ENCODE assay signal across 9 mouse cellular contexts in the genomic region with DNA sequence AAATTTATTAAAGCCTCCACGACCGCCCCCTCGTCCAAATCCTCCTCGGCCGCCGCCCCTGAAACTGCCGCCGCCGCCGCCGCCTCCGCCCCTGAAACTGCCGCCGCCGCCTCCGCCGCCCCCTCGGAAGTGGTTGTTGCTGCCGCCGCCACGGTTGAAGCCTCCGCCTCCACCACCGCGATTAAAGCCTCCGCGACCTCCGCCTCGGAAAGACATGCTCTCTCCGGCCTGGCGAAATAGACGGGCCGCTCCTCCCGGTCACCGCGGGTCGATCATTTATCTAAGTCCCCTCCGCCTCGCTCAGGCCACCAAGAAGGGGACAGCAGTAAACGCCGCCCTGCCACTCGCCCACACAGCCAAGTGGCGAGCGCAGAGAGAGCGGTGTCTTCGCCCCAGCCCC. TPM values are rescaled to one million over a fixed set of nuclear protein-coding genes. Genes with fewer than 3 reads are reported as not detected.
DNase-seq lines count a peak whose midpoint lies in the region; ATAC-seq and TF ChIP-seq lines count a peak whose summit lies in the region.
"Had no signal": no experiment of that assay in that cellular context is flagged by ENCODE, and none has a peak within 500 bp of the region (broad histone marks: within the 10 kb centered on the region; RNA-seq: fewer than 3 reads in every experiment).

No protein-coding gene starts in this region.

- WGBS in heart, embryonic 13.5 days: under 1% methylated on average over 45 of the region's 45 CpGs
- 1% methylated on average over 41 of the region's 45 CpGs for WGBS in forebrain, embryonic 11.5 days
- 2% methylated on average over 35 of the region's 45 CpGs for WGBS in kidney, postnatal 0 days

- ATAC-seq in heart, embryonic 13.5 days (ENCODE audit: extremely low read depth, insufficient number of reproducible peaks, low FRiP score, low TSS enrichment): 0 out of 2 replicates have a peak, but pooled peaks have one; percentile 5
- no peak for ATAC-seq in forebrain, embryonic 11.5 days (replicated peaks; ENCODE audit: low FRiP score)
- ATAC-seq in kidney, postnatal 0 days (replicated peaks; ENCODE audit: low FRiP score, low read depth): no peak; the same call in 1 of the 2 replicates
- ATAC-seq in megakaryocyte progenitor cell, adult 5-6 weeks (replicated peaks; ENCODE audit: poor library complexity): peak; percentile 33

- TF ChIP-seq EP300 in ES-Bruce4 (IDR thresholded peaks at IDR 0.05; ENCODE audit: insufficient read depth, low read depth, low read length): no peak

- peak overlapping the region; percentile 86 for H3K27ac ChIP-seq in heart, embryonic 13.5 days (replicated peaks)
- no peak overlapping the region for H3K27ac ChIP-seq in ES-Bruce4 (ENCODE audit: insufficient read depth, low read length)
- H3K27ac ChIP-seq in forebrain, embryonic 11.5 days (ENCODE audit: low read depth, low read length): peak overlapping the region; percentile 81
- H3K27ac ChIP-seq in kidney, postnatal 0 days: peak overlapping the region; percentile 91

- H3K9me3 ChIP-seq in heart, embryonic 13.5 days: no peaks in the 10 kb centered on the region
- no peaks in the 10 kb centered on the region for H3K9me3 ChIP-seq in ES-Bruce4 (replicated peaks; ENCODE audit: control insufficient read depth, insufficient read depth, low read length, poor library complexity, severe bottlenecking)
- H3K9me3 ChIP-seq in forebrain, embryonic 11.5 days (ENCODE audit: control insufficient read depth, low read length): no peaks in the 10 kb centered on the region
- H3K9me3 ChIP-seq in kidney, postnatal 0 days (replicated peaks; ENCODE audit: low read length): no peaks in the 10 kb centered on the region

- peak overlapping the region; percentile 98 for H3K4me3 ChIP-seq in heart, embryonic 13.5 days
- H3K4me3 ChIP-seq in ES-Bruce4 (ENCODE audit: low read depth, low read length): peak overlapping the region; percentile 78
- H3K4me3 ChIP-seq in forebrain, embryonic 11.5 days (ENCODE audit: low read depth, low read length): peak overlapping the region; percentile 88
- H3K4me3 ChIP-seq in kidney, postnatal 0 days (replicated peaks; ENCODE audit: low read depth, low read length): peak overlapping the region; percentile 77

- DNase-seq in heart, postnatal 36 days: no peak
- no peak for DNase-seq in forebrain, embryonic 11.5 days (ENCODE audit: low spot score)
- no peak for DNase-seq in kidney, postnatal 0 days (ENCODE audit: low spot score)
- peak; percentile 54 to 65 for DNase-seq in thymus, postnatal 10 days (ENCODE audit: low spot score in 2 of 2)
- no peak for DNase-seq in right cerebral cortex, postnatal 36 days (ENCODE audit: low spot score in 2 of 2)

- H3K4me2 ChIP-seq in heart, embryonic 13.5 days: peak overlapping the region; percentile 83
- peak overlapping the region; percentile 70 for H3K4me2 ChIP-seq in forebrain, embryonic 11.5 days (ENCODE audit: low read depth, low read length, severe bottlenecking)
- H3K4me2 ChIP-seq in kidney, postnatal 0 days (ENCODE audit: low read length): peak overlapping the region; percentile 85

- peak overlapping the region; percentile 91 for H3K9ac ChIP-seq in heart, embryonic 13.5 days
- peak overlapping the region; percentile 93 for H3K9ac ChIP-seq in ES-Bruce4 (ENCODE audit: low read depth, poor library complexity, severe bottlenecking)
- H3K9ac ChIP-seq in forebrain, embryonic 11.5 days (ENCODE audit: low read length): peak overlapping the region; percentile 76
- peak overlapping the region; percentile 69 for H3K9ac ChIP-seq in kidney, postnatal 0 days (ENCODE audit: low read depth, low read length)

- no peak for TF ChIP-seq CTCF in ES-Bruce4 (IDR thresholded peaks at IDR 0.05; ENCODE audit: low read depth, low read length)
- no peak for TF ChIP-seq CTCF in kidney, postnatal 0 days (IDR thresholded peaks at IDR 0.05; ENCODE audit: low read depth)

- H3K4me1 ChIP-seq in heart, embryonic 13.5 days: peaks cover 27% of the 10 kb centered on the region
- no peaks in the 10 kb centered on the region for H3K4me1 ChIP-seq in ES-Bruce4 (ENCODE audit: control insufficient read depth, insufficient read depth, low read length)
- H3K4me1 ChIP-seq in forebrain, embryonic 11.5 days (replicated peaks; ENCODE audit: control insufficient read depth, insufficient read depth, low read length): peaks cover 5% of the 10 kb centered on the region; the same call in 1 of the 2 replicates
- peaks cover 7% of the 10 kb centered on the region; the same call in 1 of the 2 replicates for H3K4me1 ChIP-seq in kidney, postnatal 0 days (replicated peaks; ENCODE audit: insufficient read depth, low read length)

- H3K36me3 ChIP-seq in heart, embryonic 13.5 days: peaks cover 27% of the 10 kb centered on the region
- H3K36me3 ChIP-seq in ES-Bruce4 (ENCODE audit: control insufficient read depth, insufficient read depth, low read length, poor library complexity, severe bottlenecking): peaks cover 30% of the 10 kb centered on the region
- no peaks in the 10 kb centered on the region; the same call in 1 of the 2 replicates for H3K36me3 ChIP-seq in forebrain, embryonic 11.5 days (ENCODE audit: control insufficient read depth, insufficient read depth, low read length)
- no peaks in the 10 kb centered on the region for H3K36me3 ChIP-seq in kidney, postnatal 0 days (ENCODE audit: insufficient read depth, low read length)

- H3K27me3 ChIP-seq in heart, embryonic 13.5 days (replicated peaks): no peaks in the 10 kb centered on the region
- no peaks in the 10 kb centered on the region for H3K27me3 ChIP-seq in ES-Bruce4 (ENCODE audit: control insufficient read depth, insufficient read depth, low read length, poor library complexity, severe bottlenecking)
- no peaks in the 10 kb centered on the region for H3K27me3 ChIP-seq in forebrain, embryonic 11.5 days (ENCODE audit: control insufficient read depth, insufficient read depth, low read length)
- H3K27me3 ChIP-seq in kidney, postnatal 0 days (ENCODE audit: insufficient read depth, low read length): no peaks in the 10 kb centered on the region

- intact Hi-C loops in heart, postnatal 36 days (cut with DNase I): loop anchor here (2.0 to 5.0 kb wide), 5 partner anchors 106 to 1993 kb away; partner anchors contain the start of genes Ap1ar, Ostc, Rpl34 and Sec24b

- TF ChIP-seq POLR2A in ES-Bruce4 (IDR thresholded peaks at IDR 0.05; ENCODE audit: insufficient read depth, low read length): no peak

RNA-seq across cellular contexts. Expression of gene Gar1, which starts 0.6 kb away (rescaled TPM):
- 40.7 and 41.5 TPM in 2 replicates for polyA plus RNA-seq in heart, embryonic 13.5 days (2015; fragmentation: Nextera tagmentation; extraction: Ambion mirVana)
- 10 to 100 TPM; 13.8 to 21.3 TPM for total RNA-seq in heart, postnatal 36 days (2021)
- polyA plus RNA-seq in ES-Bruce4 (2011; ENCODE audit: insufficient read depth, insufficient read length, low read depth, missing spikeins): 201 and 210 TPM in 2 replicates
- 40.9 and 42.8 TPM in 2 replicates for polyA plus RNA-seq in forebrain, embryonic 11.5 days (2014; fragmentation: Nextera tagmentation; extraction: Ambion mirVana)
- 56.9 and 62.5 TPM in 2 replicates for polyA plus RNA-seq in kidney, postnatal 0 days (2015; fragmentation: Nextera tagmentation; extraction: Ambion mirVana)
- total RNA-seq in megakaryocyte progenitor cell, adult 5-6 weeks (2015): 49.3 and 64.6 TPM in 2 replicates
- 23.6 and 26.9 TPM in 2 replicates for total RNA-seq in megakaryocyte progenitor cell, adult 5-6 weeks (2017)

RNA-seq across cellular contexts. Expression of gene Cfi, which starts 5.1 kb away (rescaled TPM):
- 3.0 and 7.4 TPM in 2 replicates for polyA plus RNA-seq in heart, embryonic 13.5 days (2015; fragmentation: Nextera tagmentation; extraction: Ambion mirVana)
- total RNA-seq in heart, postnatal 36 days (2021): 1 to 10 TPM in 1 of 2 experiments, under 1 TPM in 1; 0.92 to 1.1 TPM
- polyA plus RNA-seq in ES-Bruce4 (2011; ENCODE audit: insufficient read depth, insufficient read length, low read depth, missing spikeins): not detected in 2 replicates
- polyA plus RNA-seq in forebrain, embryonic 11.5 days (2014; fragmentation: Nextera tagmentation; extraction: Ambion mirVana): 0.08 and 0.29 TPM in 2 replicates
- polyA plus RNA-seq in kidney, postnatal 0 days (2015; fragmentation: Nextera tagmentation; extraction: Ambion mirVana): 27.3 and 27.4 TPM in 2 replicates
- total RNA-seq in megakaryocyte progenitor cell, adult 5-6 weeks (2015): not detected in 2 replicates
- total RNA-seq in megakaryocyte progenitor cell, adult 5-6 weeks (2017): not detected in 2 replicates
- total RNA-seq: left cerebral cortex, adult 18-20 months had no signal

RNA-seq across cellular contexts. Expression of gene Rrh, which starts 8.2 kb away (rescaled TPM):
- polyA plus RNA-seq in heart, embryonic 13.5 days (2015; fragmentation: Nextera tagmentation; extraction: Ambion mirVana): not detected in 2 replicates
- total RNA-seq in heart, postnatal 36 days (2021): not detected
- 0.31 and 0.59 TPM in 2 replicates for polyA plus RNA-seq in ES-Bruce4 (2011; ENCODE audit: insufficient read depth, insufficient read length, low read depth, missing spikeins)
- polyA plus RNA-seq in forebrain, embryonic 11.5 days (2014; fragmentation: Nextera tagmentation; extraction: Ambion mirVana): not detected in 2 replicates
- polyA plus RNA-seq in kidney, postnatal 0 days (2015; fragmentation: Nextera tagmentation; extraction: Ambion mirVana): 0.15 and 0.33 TPM in 2 replicates
- total RNA-seq in megakaryocyte progenitor cell, adult 5-6 weeks (2015): 0.07 and 0.35 TPM in 2 replicates
- total RNA-seq in megakaryocyte progenitor cell, adult 5-6 weeks (2017): 0.12 and 0.47 TPM in 2 replicates

RNA-seq across cellular contexts. Expression of gene Lrit3, which starts 26.8 kb away (rescaled TPM):
- polyA plus RNA-seq in heart, embryonic 13.5 days (2015; fragmentation: Nextera tagmentation; extraction: Ambion mirVana): not detected in 2 replicates
- not detected for total RNA-seq in heart, postnatal 36 days (2021)
- not detected in 2 replicates for polyA plus RNA-seq in ES-Bruce4 (2011; ENCODE audit: insufficient read depth, insufficient read length, low read depth, missing spikeins)
- not detected in 2 replicates for polyA plus RNA-seq in forebrain, embryonic 11.5 days (2014; fragmentation: Nextera tagmentation; extraction: Ambion mirVana)
- polyA plus RNA-seq in kidney, postnatal 0 days (2015; fragmentation: Nextera tagmentation; extraction: Ambion mirVana): 0.07 and 0.08 TPM in 2 replicates
- not detected in 2 replicates for total RNA-seq in megakaryocyte progenitor cell, adult 5-6 weeks (2015)
- total RNA-seq in megakaryocyte progenitor cell, adult 5-6 weeks (2017): not detected in 2 replicates
- total RNA-seq: left cerebral cortex, adult 18-20 months had no signal

RNA-seq across cellular contexts. Expression of gene Pla2g12a, which starts 47.8 kb away (rescaled TPM):
- polyA plus RNA-seq in heart, embryonic 13.5 days (2015; fragmentation: Nextera tagmentation; extraction: Ambion mirVana): 54.6 and 61.4 TPM in 2 replicates
- 10 to 100 TPM; 41.2 to 53.0 TPM for total RNA-seq in heart, postnatal 36 days (2021)
- polyA plus RNA-seq in ES-Bruce4 (2011; ENCODE audit: insufficient read depth, insufficient read length, low read depth, missing spikeins): 15.5 and 17.6 TPM in 2 replicates
- polyA plus RNA-seq in forebrain, embryonic 11.5 days (2014; fragmentation: Nextera tagmentation; extraction: Ambion mirVana): 33.7 and 39.0 TPM in 2 replicates
- 55.4 and 57.1 TPM in 2 replicates for polyA plus RNA-seq in kidney, postnatal 0 days (2015; fragmentation: Nextera tagmentation; extraction: Ambion mirVana)
- total RNA-seq in megakaryocyte progenitor cell, adult 5-6 weeks (2015): 32.2 and 40.1 TPM in 2 replicates
- total RNA-seq in megakaryocyte progenitor cell, adult 5-6 weeks (2017): 24.3 and 31.3 TPM in 2 replicates

Comparison
In these comparisons a context has a peak if more than half of its experiments do, and no peak if none do; other contexts are left out.
1. ATAC-seq: peak in heart, embryonic 13.5 days (single experiment) and megakaryocyte progenitor cell, adult 5-6 weeks (single experiment); none in forebrain, embryonic 11.5 days (single experiment) and kidney, postnatal 0 days (single experiment).
2. DNase-seq: peak in thymus, postnatal 10 days (2 of 2); none in heart, postnatal 36 days (0 of 2), forebrain, embryonic 11.5 days (single experiment), kidney, postnatal 0 days (single experiment) and right cerebral cortex, postnatal 36 days (0 of 2).
3. Peak in every context shown above with its lines, with median percentiles within 50 percentile points of each other: H3K4me2 ChIP-seq, H3K4me3 ChIP-seq and H3K9ac ChIP-seq.